Mouse (Mus musculus) hindbrain, embryonic 12.5 days (tissue): ENCODE data around the gene Stap1. TPM values are rescaled to one million over a fixed set of nuclear protein-coding genes. Genes with fewer than 3 reads are reported as not detected.

Experiments
- ATAC-seq: fragments of 200-750 bp; cut with Nextera tagmentation; 2 replicates; pipeline ENCODE4 v1.8.0; 2017; ENCODE audit warnings: moderate TSS enrichment; ENCODE audit not compliant: low FRiP score
- H3K27ac ChIP-seq: fragments of 300-500 bp; sonication (generic); 2 replicates; pipeline ENCODE4 v1.5.1; 2016; ENCODE audit warnings: mild to moderate bottlenecking
- H3K27me3 ChIP-seq: fragments of 300-500 bp; sonication (generic); 2 replicates; pipeline ENCODE4 v1.6.1; 2016; ENCODE audit warnings: mild to moderate bottlenecking
- H3K36me3 ChIP-seq: fragments of 300-500 bp; sonication (generic); 2 replicates; pipeline ENCODE4 v1.6.1; 2016; ENCODE audit warnings: mild to moderate bottlenecking
- H3K4me1 ChIP-seq: fragments of 300-500 bp; sonication (generic); 2 replicates; pipeline ENCODE4 v1.6.1; 2016
- H3K4me2 ChIP-seq: fragments of 300-500 bp; sonication (generic); replicated peaks from 2 replicates; pipeline ENCODE4 v1.6.1; 2016; ENCODE audit warnings: mild to moderate bottlenecking
- H3K4me3 ChIP-seq: fragments of 300-500 bp; sonication (generic); 2 replicates; pipeline ENCODE4 v1.5.1; 2016; ENCODE audit warnings: mild to moderate bottlenecking
- H3K9ac ChIP-seq: fragments of 300-500 bp; sonication (generic); 2 replicates; pipeline ENCODE4 v1.6.1; 2016; ENCODE audit warnings: mild to moderate bottlenecking, moderate library complexity
- H3K9me3 ChIP-seq: fragments of 300-500 bp; sonication (generic); replicated peaks from 2 replicates; pipeline ENCODE4 v1.6.1; 2016; ENCODE audit warnings: mild to moderate bottlenecking
- WGBS: fragments of 180-500 bp; shearing (Covaris S2); methylation state at CpG from one replicate; pipeline ENCODE4 v1.1.7; 2016; 5-methylcytosine and 5-hydroxymethylcytosine counted together
- polyA plus RNA-seq: library from polyadenylated mRNA; unstranded; fragments of >200 nt; fragmentation: Nextera tagmentation; extraction: Ambion mirVana; gene quantifications from 2 replicates; pipeline ENCODE4 v1.2.1, GENCODE M21; 2016

Gene Stap1
- polyA plus RNA-seq: 0.22 and 0.40 TPM in 2 replicates

DNA sequence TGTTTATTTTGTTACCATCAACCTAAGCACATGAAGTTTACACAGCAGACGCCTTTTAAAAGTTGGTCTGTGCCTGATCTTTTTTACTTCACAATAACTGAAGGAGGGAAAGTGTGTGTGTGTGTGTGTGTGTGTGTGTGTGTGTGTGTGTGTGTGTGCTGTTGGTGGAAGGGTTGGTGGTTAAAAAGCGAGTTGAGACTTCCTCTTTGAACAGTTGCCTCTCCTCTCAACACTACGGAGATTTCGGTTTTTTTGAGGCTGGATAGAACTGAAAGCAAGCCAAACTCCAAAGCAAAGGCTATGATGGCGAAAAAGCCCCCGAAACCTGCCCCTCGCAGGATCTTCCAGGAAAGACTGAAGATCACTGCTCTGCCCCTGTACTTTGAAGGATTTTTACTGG lies at the start of gene Stap1:
TSS of gene Stap1 (plus strand) at position 209 of the 400 bp plus-strand sequence.
- H3K4me3 ChIP-seq: no peak within 1 kb of the TSS
- no peak within 1 kb of the TSS for H3K27ac ChIP-seq
- H3K4me2 ChIP-seq: no peak within 1 kb of the TSS
- H3K36me3 ChIP-seq: no peaks in the 10 kb centered on the region
- no peaks in the 10 kb centered on the region for H3K4me1 ChIP-seq
- 78% methylated on average over 7 of the region's 7 CpGs for WGBS
- H3K9ac ChIP-seq: no peak within 1 kb of the TSS
- H3K9me3 ChIP-seq: no peaks in the 10 kb centered on the region
- H3K27me3 ChIP-seq: no peaks in the 10 kb centered on the region
- ATAC-seq: no peak

DNA sequence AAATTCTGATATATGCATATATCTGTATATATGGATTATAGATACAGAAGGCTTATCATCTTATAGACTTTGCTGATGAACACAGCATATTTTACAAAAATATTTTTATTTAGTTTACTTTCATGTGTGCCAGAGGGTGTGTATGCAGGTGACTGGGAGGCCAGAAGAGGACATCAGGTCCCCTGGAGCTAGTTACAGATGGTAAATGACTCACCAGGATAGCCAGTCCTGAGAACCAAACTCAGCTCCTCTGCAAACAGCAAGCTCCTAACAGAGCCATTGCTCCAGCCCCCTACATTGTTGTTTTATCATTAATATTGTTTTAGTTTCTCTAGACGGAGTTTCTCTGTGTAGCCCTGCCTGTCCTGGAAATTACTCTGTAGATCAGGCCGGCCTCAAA lies 41.7 kb upstream of the Stap1 start:
- Histone ChIP-seq H3K27ac (no peak overlapping the region), H3K27me3 (no peaks in the 10 kb centered on the region), H3K4me3 (no peak overlapping the region), H3K9me3 (no peaks in the 10 kb centered on the region), H3K9ac (no peak overlapping the region), H3K4me2 (no peak overlapping the region), H3K36me3 (peaks cover 42% of the 10 kb centered on the region), H3K4me1 (no peaks in the 10 kb centered on the region)
- ATAC-seq: no peak
- 89% methylated on average over 2 of the region's 2 CpGs for WGBS

DNA sequence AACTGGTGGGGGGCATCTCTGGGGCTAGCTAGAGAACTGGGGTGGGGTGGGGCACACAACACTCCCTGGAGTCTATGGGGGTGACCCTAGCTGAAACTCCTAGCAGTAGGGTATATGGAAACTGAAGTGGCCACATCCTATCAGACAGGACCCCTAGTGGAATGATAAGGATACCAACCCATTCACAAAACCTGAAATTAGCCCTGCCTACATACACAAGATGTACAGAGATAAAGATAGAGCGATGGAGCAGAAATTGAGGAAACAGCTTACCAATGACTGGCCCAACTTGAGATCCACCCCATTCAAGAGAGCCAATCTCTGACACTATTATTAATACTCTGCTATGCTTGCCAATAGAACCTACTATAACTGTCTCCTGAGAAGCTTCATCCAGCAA lies 8.0 kb upstream of the Stap1 start:
- no peaks in the 10 kb centered on the region; the same call in 1 of the 2 replicates for H3K36me3 ChIP-seq
- ATAC-seq: no peak
- peaks cover 13% of the 10 kb centered on the region for H3K4me1 ChIP-seq
- H3K27me3 ChIP-seq: no peaks in the 10 kb centered on the region
- no peak overlapping the region for H3K9ac ChIP-seq
- no peak overlapping the region for H3K27ac ChIP-seq
- peak overlapping the region; percentile 61 for H3K4me2 ChIP-seq
- no peaks in the 10 kb centered on the region for H3K9me3 ChIP-seq
- H3K4me3 ChIP-seq: no peak overlapping the region; the same call in 1 of the 2 replicates
- WGBS: 100% methylated on average over 1 of the region's 1 CpGs

DNA sequence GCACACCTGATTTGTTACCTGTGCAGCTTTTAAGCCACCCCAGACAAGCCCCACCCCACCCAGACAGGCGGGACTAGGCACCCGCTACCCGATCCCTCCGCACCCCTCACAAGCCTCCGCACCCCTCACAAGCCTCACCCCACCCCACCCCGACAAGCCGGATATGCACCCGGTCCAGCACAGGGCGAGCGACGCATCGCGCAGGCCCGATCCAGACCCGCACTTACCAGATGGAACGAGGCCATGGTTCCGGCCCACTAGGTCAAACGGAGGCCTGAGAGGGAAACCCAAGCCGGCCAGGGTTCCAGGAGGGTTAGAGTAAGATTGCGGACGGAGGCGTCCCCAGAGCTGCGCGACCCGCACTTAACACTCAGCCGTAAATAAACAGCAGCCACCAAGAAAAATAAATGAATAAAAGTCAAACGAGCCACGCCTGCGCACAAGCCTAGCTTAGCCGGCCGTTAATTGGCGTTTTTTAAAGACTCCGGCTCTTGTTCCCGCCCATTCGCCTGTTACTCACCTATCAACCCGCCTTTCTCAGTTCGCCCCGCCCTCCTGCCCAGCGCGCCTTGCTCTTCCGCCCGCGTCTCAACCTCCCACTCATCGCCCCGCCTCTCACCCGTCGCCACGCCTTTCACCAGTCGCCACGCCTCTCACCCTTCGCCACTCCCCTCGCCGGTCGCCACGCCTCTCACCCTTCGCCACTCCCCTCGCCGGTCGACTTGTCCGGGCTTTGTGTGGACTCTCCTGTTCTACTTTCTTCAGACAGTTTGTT lies 6.3 kb upstream of the Stap1 start, which contains the start of gene Cenpc1:
TSS of gene Cenpc1 (minus strand) at position 483 of the 775 bp plus-strand sequence.
- WGBS: under 1% methylated on average over 56 of the region's 60 CpGs
- peak within 1 kb of the TSS; percentile 61 for H3K4me2 ChIP-seq

DNA sequence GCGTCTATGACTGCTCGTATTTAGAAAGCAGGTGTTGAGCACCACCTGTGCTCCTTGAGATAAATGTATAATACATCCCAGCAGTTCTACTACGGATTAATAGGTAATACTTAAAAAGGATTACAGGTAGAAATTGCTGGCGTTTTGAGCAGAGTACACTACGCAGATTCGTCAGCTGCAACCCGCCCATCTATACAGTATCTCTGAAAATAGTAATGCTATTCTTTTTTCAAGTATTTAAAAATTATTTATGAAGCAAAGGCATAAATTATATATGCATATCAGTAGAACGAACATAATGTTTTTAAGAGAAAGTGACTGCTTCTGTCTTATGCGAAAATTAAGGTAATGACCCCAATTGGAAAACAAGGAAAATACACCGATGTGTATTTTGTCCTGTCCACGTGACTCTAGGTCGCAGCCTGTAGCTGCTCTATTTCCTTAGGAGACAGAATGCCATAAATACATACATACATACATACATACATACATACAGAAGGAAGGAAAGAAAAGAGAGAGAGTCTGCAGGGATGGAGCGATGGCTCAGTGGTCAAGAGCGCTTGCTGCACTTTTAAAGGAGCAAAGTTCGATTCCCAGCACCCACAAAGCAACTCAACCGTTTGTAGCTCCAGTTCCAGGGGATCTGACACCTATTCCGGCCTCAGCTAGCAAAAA lies 5.5 kb upstream of the Stap1 start:
- peak overlapping the region; percentile 61 for H3K4me2 ChIP-seq
- no peaks in the 10 kb centered on the region for H3K9me3 ChIP-seq
- 0 out of 2 replicates have a peak overlapping the region, but pooled peaks have one; percentile 24 for H3K9ac ChIP-seq
- no peaks in the 10 kb centered on the region for H3K36me3 ChIP-seq
- peaks cover 13% of the 10 kb centered on the region for H3K4me1 ChIP-seq
- no peaks in the 10 kb centered on the region for H3K27me3 ChIP-seq
- peak overlapping the region; percentile 70; the same call in 1 of the 2 replicates for H3K27ac ChIP-seq
- peak overlapping the region; percentile 85 for H3K4me3 ChIP-seq
- peak; percentile 51 for ATAC-seq
- WGBS: 2% methylated on average over 17 of the region's 17 CpGs

More for the DNA sequence above, 6.3 kb upstream of the Stap1 start, which contains the start of gene Cenpc1:
- ATAC-seq: peak; percentile 96
- peaks cover 13% of the 10 kb centered on the region for H3K4me1 ChIP-seq
- no peaks in the 10 kb centered on the region for H3K27me3 ChIP-seq
- no peaks in the 10 kb centered on the region for H3K36me3 ChIP-seq
- no peaks in the 10 kb centered on the region for H3K9me3 ChIP-seq
- H3K4me3 ChIP-seq: peak within 1 kb of the TSS; percentile 85
- peak within 1 kb of the TSS; percentile 89 for H3K27ac ChIP-seq
- H3K9ac ChIP-seq: peak within 1 kb of the TSS; percentile 83

DNA sequence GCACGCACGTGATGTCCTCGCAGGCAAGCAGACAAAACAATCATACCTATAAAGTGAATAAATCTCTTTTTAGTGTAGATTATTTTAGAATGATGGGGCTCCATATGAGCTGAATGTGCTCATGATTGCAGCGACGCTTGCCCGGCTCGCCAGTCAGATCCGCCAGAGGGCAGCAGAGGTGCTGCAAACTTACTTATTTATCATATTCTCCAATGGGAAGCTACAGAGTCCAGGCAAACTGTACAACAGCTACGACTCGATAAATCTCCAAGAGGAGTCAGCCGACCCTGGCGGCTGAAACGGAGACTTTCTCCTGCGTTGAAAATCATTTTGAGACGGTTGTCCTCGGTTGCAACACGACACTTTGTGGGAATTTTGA lies 5.0 kb upstream of the Stap1 start:
- H3K4me1 ChIP-seq: peaks cover 13% of the 10 kb centered on the region
- peak; percentile 21 for ATAC-seq
- H3K4me2 ChIP-seq: peak overlapping the region; percentile 61
- peak overlapping the region; percentile 85 for H3K4me3 ChIP-seq
- 1% methylated on average over 17 of the region's 17 CpGs for WGBS
- 0 out of 2 replicates have a peak overlapping the region, but pooled peaks have one; percentile 30 for H3K27ac ChIP-seq
- H3K9ac ChIP-seq: 0 out of 2 replicates have a peak overlapping the region, but pooled peaks have one; percentile 24
- H3K36me3 ChIP-seq: no peaks in the 10 kb centered on the region
- H3K27me3 ChIP-seq: no peaks in the 10 kb centered on the region
- no peaks in the 10 kb centered on the region for H3K9me3 ChIP-seq

DNA sequence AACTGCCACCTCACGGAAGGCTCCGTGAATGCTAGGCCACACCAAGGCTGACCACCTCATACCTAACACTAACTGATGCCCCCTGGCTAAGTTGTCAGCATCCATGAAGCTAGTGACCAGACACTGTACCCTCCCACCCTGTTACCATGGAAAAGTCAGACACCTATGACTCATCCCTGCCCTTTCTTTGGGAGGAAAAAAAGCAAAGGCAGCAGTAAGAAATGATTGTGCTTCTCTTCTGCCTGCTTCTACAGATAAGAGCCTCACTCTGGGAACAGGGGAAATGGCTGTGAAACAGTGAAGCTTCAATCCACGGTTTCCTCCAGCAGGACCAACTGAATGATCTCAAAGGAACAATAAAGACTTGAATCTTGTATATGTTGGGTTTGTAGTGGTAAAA lies 3.1 kb upstream of the Stap1 start:
- WGBS: 85% methylated on average over 3 of the region's 3 CpGs
- H3K4me3 ChIP-seq: no peak overlapping the region

DNA sequence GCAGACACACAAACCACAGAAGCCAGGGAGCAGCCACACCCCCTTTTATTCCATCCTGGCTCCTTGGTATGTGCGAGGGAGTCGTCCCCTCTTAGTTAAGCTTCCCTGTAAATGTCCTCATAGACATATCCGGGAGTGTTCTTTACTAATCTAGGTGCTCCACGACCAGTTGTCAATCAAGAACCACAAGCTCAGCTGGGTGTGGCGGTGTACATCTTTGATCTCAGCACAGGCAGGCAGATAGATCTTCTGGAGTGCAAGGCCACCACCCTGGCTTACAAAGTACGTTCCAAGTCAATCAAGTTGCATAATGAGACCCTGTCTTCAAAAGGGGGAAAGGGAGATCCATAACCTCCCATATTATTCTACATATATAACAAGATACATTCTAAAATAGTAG lies 2.4 kb upstream of the Stap1 start:
- WGBS: 70% methylated on average over 6 of the region's 6 CpGs
- H3K9ac ChIP-seq: no peak overlapping the region
- no peak overlapping the region for H3K4me2 ChIP-seq
- H3K4me3 ChIP-seq: no peak overlapping the region
- H3K27me3 ChIP-seq: no peaks in the 10 kb centered on the region
- no peaks in the 10 kb centered on the region for H3K36me3 ChIP-seq
- H3K27ac ChIP-seq: no peak overlapping the region
- no peaks in the 10 kb centered on the region for H3K9me3 ChIP-seq
- no peak for ATAC-seq
- peaks cover 5% of the 10 kb centered on the region for H3K4me1 ChIP-seq

More for the DNA sequence above, 3.1 kb upstream of the Stap1 start:
- H3K9ac ChIP-seq: no peak overlapping the region
- no peak overlapping the region for H3K4me2 ChIP-seq
- H3K27ac ChIP-seq: no peak overlapping the region
- no peaks in the 10 kb centered on the region for H3K9me3 ChIP-seq
- peaks cover 10% of the 10 kb centered on the region for H3K4me1 ChIP-seq
- no peaks in the 10 kb centered on the region for H3K36me3 ChIP-seq
- no peaks in the 10 kb centered on the region for H3K27me3 ChIP-seq
- no peak for ATAC-seq

DNA sequence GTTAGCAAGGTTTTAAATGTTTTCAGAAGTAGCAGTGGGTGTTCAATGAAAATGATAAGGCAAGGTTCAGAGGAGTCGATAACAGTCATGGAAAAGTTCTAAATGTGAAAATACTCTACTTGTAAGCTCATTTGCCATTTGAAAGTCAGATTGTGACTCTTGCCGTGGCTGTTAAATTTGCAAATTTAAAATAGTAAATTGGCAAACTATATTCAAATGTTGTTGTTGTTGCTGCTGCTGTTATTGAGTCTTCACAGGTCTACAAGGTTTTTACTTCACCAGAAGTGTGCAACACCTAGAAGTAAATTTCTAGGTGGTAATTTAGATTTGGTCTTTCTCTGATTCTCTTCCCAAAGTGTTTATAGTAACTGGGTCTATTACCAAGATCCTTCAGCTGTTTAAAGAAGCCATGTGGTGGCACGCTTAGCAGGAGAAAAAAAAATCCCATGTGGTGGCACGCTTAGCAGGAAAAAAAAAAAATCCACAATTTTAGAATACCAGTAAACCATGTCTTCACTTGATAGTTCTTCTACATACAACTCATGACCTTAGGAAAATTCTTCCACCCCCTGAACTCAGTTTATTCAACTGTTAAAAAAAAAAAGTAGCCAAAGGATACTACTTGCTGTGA lies 1.3 kb downstream of the Stap1 start:
- Histone ChIP-seq H3K27me3 (no peaks in the 10 kb centered on the region), H3K36me3 (no peaks in the 10 kb centered on the region), H3K4me3 (no peak overlapping the region), H3K9ac (no peak overlapping the region), H3K27ac (no peak overlapping the region), H3K4me1 (no peaks in the 10 kb centered on the region), H3K4me2 (no peak overlapping the region), H3K9me3 (no peaks in the 10 kb centered on the region)
- WGBS: 86% methylated on average over 4 of the region's 4 CpGs
- ATAC-seq: no peak

DNA sequence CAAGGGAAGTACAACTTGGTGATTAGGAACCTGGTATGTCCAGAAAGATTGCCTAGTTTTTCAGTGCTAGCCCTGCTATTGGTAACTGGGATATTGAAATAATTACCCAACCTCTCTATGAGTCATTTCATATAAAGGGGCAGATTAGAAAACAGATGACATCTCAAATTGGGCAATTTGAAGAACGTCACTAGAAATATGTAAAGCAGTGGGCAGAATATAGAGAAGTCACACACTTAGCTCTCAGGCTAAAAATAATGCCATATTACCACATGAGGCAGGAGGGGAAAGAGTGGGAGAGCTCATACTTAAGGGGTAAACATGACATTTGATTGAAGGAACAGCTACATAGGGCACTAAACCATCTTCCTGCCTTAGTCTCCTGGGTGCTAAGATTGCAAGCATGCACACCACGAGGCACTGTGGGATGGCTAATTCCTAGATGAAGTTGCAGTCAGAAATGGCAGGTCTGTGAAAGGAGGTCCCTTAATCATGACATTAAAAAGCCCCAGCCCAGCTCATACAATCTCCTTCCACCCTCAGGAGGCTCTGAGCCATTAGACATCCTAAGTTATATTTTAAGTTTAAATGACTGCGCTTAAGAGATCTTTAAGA lies 7.3 kb downstream of the Stap1 start:
- Histone ChIP-seq H3K27ac (no peak overlapping the region), H3K4me1 (no peaks in the 10 kb centered on the region), H3K36me3 (no peaks in the 10 kb centered on the region), H3K27me3 (no peaks in the 10 kb centered on the region), H3K9ac (no peak overlapping the region), H3K4me3 (no peak overlapping the region), H3K9me3 (no peaks in the 10 kb centered on the region), H3K4me2 (no peak overlapping the region)
- 85% methylated on average over 3 of the region's 3 CpGs for WGBS
- ATAC-seq: no peak

DNA sequence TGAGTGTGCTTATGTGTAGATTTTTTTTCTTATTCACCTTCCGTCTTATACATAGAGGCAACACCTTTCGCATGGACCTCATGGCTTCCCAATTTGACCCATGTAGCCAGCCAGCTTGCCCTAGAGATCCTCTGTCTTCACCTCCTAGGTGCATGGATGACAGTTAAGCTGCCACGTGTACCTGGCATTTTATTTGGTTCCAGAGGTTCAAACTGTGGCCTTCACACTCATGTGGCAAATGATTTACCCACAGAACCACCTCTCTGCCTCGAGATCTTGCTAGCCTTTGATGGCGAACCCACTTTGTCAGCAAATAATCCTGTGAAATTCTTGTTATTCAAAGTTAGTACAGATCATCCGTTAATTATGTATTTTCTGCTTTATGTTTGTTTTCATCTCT lies 12.4 kb downstream of the Stap1 start:
- H3K36me3 ChIP-seq: no peaks in the 10 kb centered on the region
- no peaks in the 10 kb centered on the region for H3K9me3 ChIP-seq
- no peak overlapping the region for H3K27ac ChIP-seq
- H3K4me2 ChIP-seq: no peak overlapping the region
- no peak overlapping the region for H3K9ac ChIP-seq
- 88% methylated on average over 6 of the region's 6 CpGs for WGBS
- no peaks in the 10 kb centered on the region for H3K27me3 ChIP-seq
- H3K4me1 ChIP-seq: no peaks in the 10 kb centered on the region
- ATAC-seq: no peak
- H3K4me3 ChIP-seq: no peak overlapping the region

DNA sequence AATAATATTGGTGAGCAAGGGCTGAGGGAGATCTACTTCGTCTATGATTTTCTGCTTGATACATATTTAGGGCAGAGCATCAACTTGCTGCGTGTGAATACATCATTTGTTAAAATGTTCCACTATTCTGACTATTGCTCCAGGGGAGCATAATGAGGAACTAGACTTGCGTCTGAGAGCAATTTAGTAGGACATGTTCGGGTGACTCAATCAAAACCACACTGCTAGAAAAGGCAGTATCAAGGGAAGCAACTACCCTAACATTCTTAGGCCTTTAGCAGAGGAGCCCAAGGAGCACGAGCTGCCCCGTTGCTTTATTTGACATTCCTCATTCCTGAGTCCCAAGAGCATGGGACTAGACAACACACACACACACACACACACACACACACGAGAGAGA lies 13.4 kb downstream of the Stap1 start:
- no peaks in the 10 kb centered on the region for H3K4me1 ChIP-seq
- H3K9ac ChIP-seq: no peak overlapping the region
- no peak overlapping the region for H3K4me2 ChIP-seq
- no peak for ATAC-seq
- no peak overlapping the region for H3K4me3 ChIP-seq
- no peaks in the 10 kb centered on the region for H3K9me3 ChIP-seq
- no peaks in the 10 kb centered on the region for H3K36me3 ChIP-seq
- 84% methylated on average over 7 of the region's 7 CpGs for WGBS
- no peaks in the 10 kb centered on the region for H3K27me3 ChIP-seq
- no peak overlapping the region for H3K27ac ChIP-seq
